Mouse (Mus musculus): ENCODE data around the gene Kif12.
A peak's percentile ranks its signal among the peaks of the same experiment; 100 is the strongest.

Gene Kif12

GRCm38 (mm10) chr4:63171969-63172685 is at the start of gene Kif12:
Gene Kif12, minus strand, starts transcription at chr4:63172131.
- no peak for DNase-seq

GRCm38 (mm10) chr4:63221096-63221958 is 49.4 kb upstream of the Kif12 start:
- DNase-seq, result peak; percentile 18 to 25

- no peak for DNase-seq
These were observed 47.7 kb upstream of the Kif12 start for GRCm38 (mm10) chr4:63219635-63220034.

- peak; percentile 57 to 64 for DNase-seq
These were observed 47.1 kb upstream of the Kif12 start for GRCm38 (mm10) chr4:63219059-63219458.

GRCm38 (mm10) chr4:63217513-63217912 is 45.6 kb upstream of the Kif12 start:
- DNase-seq, result no peak

GRCm38 (mm10) chr4:63216566-63216965 is 44.6 kb upstream of the Kif12 start:
- DNase-seq, result peak in 1 of 2 experiments; percentile 12

- DNase-seq, result peak in 1 of 2 experiments; percentile 64
These were observed 44.1 kb upstream of the Kif12 start for GRCm38 (mm10) chr4:63215993-63216531.

GRCm38 (mm10) chr4:63215185-63215992 is 43.5 kb upstream of the Kif12 start:
- DNase-seq, result peak; percentile 91 to 92

- peak in 1 of 2 experiments; percentile 20 for DNase-seq
These were observed 42.1 kb upstream of the Kif12 start, which contains the start of gene Col27a1 for GRCm38 (mm10) chr4:63213907-63214621. Gene Col27a1, plus strand, starts transcription at chr4:63214004.

- DNase-seq, result no peak
These were observed 33.7 kb upstream of the Kif12 start for GRCm38 (mm10) chr4:63205583-63205982.

GRCm38 (mm10) chr4:63203874-63204273 is 31.9 kb upstream of the Kif12 start:
- no peak for DNase-seq

GRCm38 (mm10) chr4:63199366-63199765 is 27.4 kb upstream of the Kif12 start:
- no peak for DNase-seq

GRCm38 (mm10) chr4:63194366-63194765 is 22.4 kb upstream of the Kif12 start:
- DNase-seq, result no peak

GRCm38 (mm10) chr4:63191641-63192040 is 19.7 kb upstream of the Kif12 start:
- no peak for DNase-seq

GRCm38 (mm10) chr4:63186281-63186870 is 14.4 kb upstream of the Kif12 start:
- no peak for DNase-seq

- peak; percentile 87 to 89 for DNase-seq
These were observed 9.6 kb upstream of the Kif12 start for GRCm38 (mm10) chr4:63181556-63181955.

- no peak for DNase-seq
These were observed 809 bp downstream of the Kif12 start for GRCm38 (mm10) chr4:63171122-63171521.

- DNase-seq, result no peak
These were observed 1.9 kb downstream of the Kif12 start for GRCm38 (mm10) chr4:63170061-63170460.

GRCm38 (mm10) chr4:63166323-63166722 is 5.6 kb downstream of the Kif12 start:
- DNase-seq, result no peak

- no peak for DNase-seq
These were observed 6.3 kb downstream of the Kif12 start for GRCm38 (mm10) chr4:63165636-63166035.

GRCm38 (mm10) chr4:63158961-63159592 is 12.9 kb downstream of the Kif12 start:
- peak; percentile 88 to 96 for DNase-seq
